ENCODE assay signal across 11 mouse cellular contexts in genomic region chr17:31751262-31751661, GRCm38 (mm10).
DNase-seq lines count a peak whose midpoint lies in the region; TF ChIP-seq lines count a peak whose summit lies in the region.
"Had no signal": no experiment of that assay in that cellular context is flagged by ENCODE, and none has a peak within 500 bp of the region (broad histone marks: within the 10 kb centered on the region; RNA-seq: fewer than 3 reads in every experiment).

No protein-coding gene starts in this region.

- H3K4me1 ChIP-seq in ES-Bruce4 (ENCODE audit: control insufficient read depth, insufficient read depth, low read length) = peaks cover 3% of the 10 kb centered on the region

- no peak for TF ChIP-seq POLR2A in ES-Bruce4 (IDR thresholded peaks at IDR 0.05; ENCODE audit: insufficient read depth, low read length)

- peak; percentile 81 for TF ChIP-seq CTCF in ES-Bruce4 (IDR thresholded peaks at IDR 0.05; ENCODE audit: low read depth, low read length)

- H3K9ac ChIP-seq in ES-Bruce4 (ENCODE audit: low read depth, poor library complexity, severe bottlenecking) = no peak overlapping the region
- H3K9ac ChIP-seq: hindbrain, embryonic 13.5 days had no signal

- no peaks in the 10 kb centered on the region for H3K9me3 ChIP-seq in ES-Bruce4 (replicated peaks; ENCODE audit: control insufficient read depth, insufficient read depth, low read length, poor library complexity, severe bottlenecking)

- no peaks in the 10 kb centered on the region for H3K27me3 ChIP-seq in ES-Bruce4 (ENCODE audit: control insufficient read depth, insufficient read depth, low read length, poor library complexity, severe bottlenecking)

- H3K27ac ChIP-seq in ES-Bruce4 (ENCODE audit: insufficient read depth, low read length) = no peak overlapping the region
- H3K27ac ChIP-seq: hindbrain, embryonic 13.5 days had no signal

- DNase-seq in kidney, adult 9 months = peak; percentile 47
- DNase-seq in kidney, postnatal 10 days = no peak
- peak; percentile 34 for DNase-seq in induced T-regulatory cell, adult 2 months (ENCODE audit: low read depth)
- DNase-seq in spleen, postnatal 14 days (ENCODE audit: low spot score in 2 of 2) = peak; percentile 23 to 44
- no peak for DNase-seq in adrenal gland, postnatal 14 days
- DNase-seq in frontal cortex, postnatal 14 days (ENCODE audit: low spot score in 2 of 2) = no peak
- DNase-seq: cerebellum, postnatal 25 days; gastrocnemius, postnatal 25 days; retina, postnatal 1 day had no signal

- no peaks in the 10 kb centered on the region for H3K36me3 ChIP-seq in ES-Bruce4 (ENCODE audit: control insufficient read depth, insufficient read depth, low read length, poor library complexity, severe bottlenecking)
- H3K36me3 ChIP-seq: hindbrain, embryonic 13.5 days had no signal

- TF ChIP-seq EP300 in ES-Bruce4 (IDR thresholded peaks at IDR 0.05; ENCODE audit: insufficient read depth, low read depth, low read length) = no peak

- H3K4me3 ChIP-seq in ES-Bruce4 (ENCODE audit: low read depth, low read length) = no peak overlapping the region
- H3K4me3 ChIP-seq: hindbrain, embryonic 13.5 days had no signal

Comparison
In these comparisons a context has a peak if more than half of its experiments do, and no peak if none do; other contexts are left out.
1. DNase-seq: peak in kidney, adult 9 months (single experiment), induced T-regulatory cell, adult 2 months (single experiment) and spleen, postnatal 14 days (2 of 2); none in kidney, postnatal 10 days (single experiment), adrenal gland, postnatal 14 days (single experiment) and frontal cortex, postnatal 14 days (0 of 2).